Mouse (Mus musculus) CH12.LX (cell line): ENCODE measurements around the gene Mettl24. TPM values are rescaled to one million over a fixed set of nuclear protein-coding genes. Genes with fewer than 3 reads are reported as not detected.

Experiments
- DNase-seq: peaks from one replicate; pipeline ENCODE4 v3.0.0-alpha.2; 2013; ENCODE audit errors: extremely low read depth
- H3K27ac ChIP-seq: 2 replicates; pipeline ENCODE4 v1.5.1; 2012; ENCODE audit warnings: low read depth, mild to moderate bottlenecking, control low read depth, moderate library complexity; ENCODE audit not compliant: insufficient read depth
- H3K27me3 ChIP-seq: replicated peaks from 2 replicates; pipeline ENCODE3; 2012; ENCODE audit warnings: inconsistent platforms
- H3K36me3 ChIP-seq, 2 experiments: replicated peaks in 1 of 2; 2 replicates each; pipeline versions ENCODE3 to v1.6.1; 2012; ENCODE audit warnings: inconsistent platforms in 1 of 2, low read length in 1 of 2, mild to moderate bottlenecking in 1 of 2, mixed read lengths in 1 of 2, moderate library complexity in 1 of 2; ENCODE audit not compliant: control insufficient read depth in 1 of 2, insufficient read depth in 1 of 2
- H3K4me1 ChIP-seq, 2 experiments: 2 replicates each; pipeline ENCODE4 v1.6.1; 2012; ENCODE audit warnings: inconsistent platforms in 1 of 2, moderate library complexity in 1 of 2; ENCODE audit not compliant: insufficient read depth in 2 of 2, control insufficient read depth in 1 of 2
- H3K4me2 ChIP-seq: 2 replicates; pipeline ENCODE4 v1.6.1; 2012; ENCODE audit warnings: low read depth, mild to moderate bottlenecking, control low read depth; ENCODE audit not compliant: poor library complexity, insufficient read depth, severe bottlenecking
- H3K4me3 ChIP-seq, 3 experiments: fragments of 150-350 bp in 1 of 3; sonication (generic) in 1 of 3; replicated peaks in 1 of 3; 2 replicates each; pipeline versions ENCODE3 to v1.5.1; 2011 to 2012; ENCODE audit warnings: low read depth in 2 of 3, low read length in 2 of 3, mild to moderate bottlenecking in 2 of 3, moderate library complexity in 2 of 3, control low read depth in 1 of 3, improper control_type of control experiment in 1 of 3, inconsistent platforms in 1 of 3, mixed read lengths in 1 of 3; ENCODE audit not compliant: poor library complexity in 1 of 3
- H3K79me2 ChIP-seq: replicated peaks from 2 replicates; pipeline ENCODE4 v1.6.1; 2012; ENCODE audit warnings: mild to moderate bottlenecking, moderate library complexity; ENCODE audit not compliant: control insufficient read depth, poor library complexity, insufficient read depth, severe bottlenecking; ENCODE audit errors: extremely low read depth
- H3K9ac ChIP-seq: 2 replicates; pipeline ENCODE4 v1.6.1; 2012; ENCODE audit warnings: low read depth, mild to moderate bottlenecking, control low read depth, moderate library complexity; ENCODE audit not compliant: insufficient read depth
- H3K9me3 ChIP-seq: replicated peaks from 2 replicates; pipeline ENCODE3; 2012; ENCODE audit warnings: low read length, inconsistent platforms, mixed read lengths
- CHD1 ChIP-seq: IDR thresholded peaks from 2 replicates; pipeline ENCODE4 v1.6.1; 2012; ENCODE audit warnings: low read depth, low read length, improper control_type of control experiment, inconsistent platforms
- CHD2 ChIP-seq: IDR thresholded peaks from 2 replicates; pipeline ENCODE4 v1.6.1; 2011; ENCODE audit warnings: low read length, improper control_type of control experiment
- CTCF ChIP-seq, 2 experiments: IDR thresholded peaks in 1 of 2; conservative IDR thresholded peaks in 1 of 2; 2 replicates each; pipeline ENCODE4 v1.5.1; 2011 to 2012; ENCODE audit warnings: low read depth in 2 of 2, low read length in 2 of 2, improper control_type of control experiment in 1 of 2, inconsistent platforms in 1 of 2, mild to moderate bottlenecking in 1 of 2, moderate library complexity in 1 of 2
- EP300 ChIP-seq: IDR thresholded peaks from 2 replicates; pipeline ENCODE4 v1.6.1; 2011; ENCODE audit warnings: low read length, improper control_type of control experiment
- ETS1 ChIP-seq: conservative IDR thresholded peaks from 2 replicates; pipeline ENCODE4 v1.6.1; 2012; ENCODE audit warnings: low read depth, mild to moderate bottlenecking, inconsistent platforms, low read length, improper control_type of control experiment, moderate library complexity
- GABPA ChIP-seq: IDR thresholded peaks from 2 replicates; pipeline ENCODE4 v1.6.1; 2012; ENCODE audit warnings: low read depth, low read length, improper control_type of control experiment, inconsistent platforms; ENCODE audit not compliant: insufficient replicate concordance
- HCFC1 ChIP-seq: IDR thresholded peaks from 2 replicates; pipeline ENCODE4 v1.6.1; 2012; ENCODE audit warnings: low read depth, mild to moderate bottlenecking, inconsistent platforms, low read length, improper control_type of control experiment
- JUN ChIP-seq: IDR thresholded peaks from 2 replicates; pipeline ENCODE4 v1.6.1; 2011; ENCODE audit warnings: low read depth, mild to moderate bottlenecking, low read length, improper control_type of control experiment, moderate library complexity; ENCODE audit not compliant: insufficient read depth
- MAX ChIP-seq: IDR thresholded peaks from 2 replicates; pipeline ENCODE4 v1.6.1; 2011; ENCODE audit warnings: low read length, improper control_type of control experiment
- MAZ ChIP-seq: IDR thresholded peaks from 2 replicates; pipeline ENCODE4 v1.6.1; 2012; ENCODE audit warnings: low read depth, mild to moderate bottlenecking, inconsistent platforms, low read length, improper control_type of control experiment, moderate library complexity
- MXI1 ChIP-seq: IDR thresholded peaks from 2 replicates; pipeline ENCODE4 v1.6.1; 2011; ENCODE audit warnings: mild to moderate bottlenecking, low read depth, low read length, improper control_type of control experiment
- MYC ChIP-seq: IDR thresholded peaks from 2 replicates; pipeline ENCODE4 v1.6.1; 2011; ENCODE audit warnings: low read depth, mild to moderate bottlenecking, improper control_type of control experiment, low read length
- NRF1 ChIP-seq: IDR thresholded peaks from 2 replicates; pipeline ENCODE4 v1.6.1; 2014; ENCODE audit warnings: low read depth, mild to moderate bottlenecking, inconsistent platforms, low read length, improper control_type of control experiment, moderate library complexity
- POLR2AphosphoS2 ChIP-seq: IDR thresholded peaks from 2 replicates; pipeline ENCODE4 v1.6.1; 2011; ENCODE audit warnings: low read depth, low read length, improper control_type of control experiment
- RAD21 ChIP-seq: IDR thresholded peaks from 2 replicates; pipeline ENCODE4 v1.6.1; 2011; ENCODE audit warnings: low read depth, mild to moderate bottlenecking, low read length, improper control_type of control experiment, moderate library complexity
- SIN3A ChIP-seq: IDR thresholded peaks from 2 replicates; pipeline ENCODE4 v1.6.1; 2012; ENCODE audit warnings: low read length, improper control_type of control experiment, inconsistent platforms
- SMC3 ChIP-seq: IDR thresholded peaks from 2 replicates; pipeline ENCODE4 v1.6.1; 2011; ENCODE audit warnings: low read depth, low read length, improper control_type of control experiment
- TCF12 ChIP-seq: IDR thresholded peaks from 2 replicates; pipeline ENCODE4 v1.6.1; 2014; ENCODE audit warnings: low read depth, mild to moderate bottlenecking, inconsistent platforms, low read length, improper control_type of control experiment
- USF2 ChIP-seq: conservative IDR thresholded peaks from 2 replicates; pipeline ENCODE4 v1.6.1; 2011; ENCODE audit warnings: low read depth, low read length, improper control_type of control experiment
- ZKSCAN1 ChIP-seq: IDR thresholded peaks from 2 replicates; pipeline ENCODE4 v1.6.1; 2012; ENCODE audit warnings: low read depth, inconsistent platforms, low read length, improper control_type of control experiment, borderline replicate concordance
- ZMIZ1 ChIP-seq: IDR thresholded peaks from 2 replicates; pipeline ENCODE4 v1.6.1; 2012; ENCODE audit warnings: low read depth, mild to moderate bottlenecking, inconsistent platforms, low read length, improper control_type of control experiment
- ZNF384 ChIP-seq: IDR thresholded peaks from 2 replicates; pipeline ENCODE4 v1.6.1; 2012; ENCODE audit warnings: low read depth, low read length, improper control_type of control experiment, inconsistent platforms
- dilution Hi-C: fragments of 300-500 bp; cut with MboI; formaldehyde crosslinking; loops from 2 replicates; pipeline ENCODE4 v1.14.3; 2020; ENCODE audit warnings: low sequenced_read_pairs; ENCODE audit not compliant: extremely low pct_unique_long_range_greater_than_20kb, extremely low pct_ligation_motif_present
- in situ Hi-C: fragments of 300-500 bp; cut with MboI; formaldehyde crosslinking; loops from 3 replicates; pipeline ENCODE4 v1.14.3; 2019; ENCODE audit warnings: low sequenced_read_pairs, low pct_ligation_motif_present, low pct_unique_long_range_greater_than_20kb, mixed read lengths
- polyA plus RNA-seq: library from polyadenylated mRNA; unstranded; fragments of >175 nt; gene quantifications from 2 replicates; pipeline ENCODE4 v1.2.1, GENCODE M21; 2012; ENCODE audit warnings: low read depth; ENCODE audit not compliant: insufficient read length
- total RNA-seq, 2 experiments: library from RNA; depleted of rRNA; stranded (reverse); fragments of 300-350 nt in 1 of 2; fragments of >200 nt in 1 of 2; gene quantifications; 2 replicates each; pipeline ENCODE4 v1.2.3; 2012 to 2014

Mettl24 gene
- total and polyA plus RNA-seq, 3 experiments, result not detected

DNA sequence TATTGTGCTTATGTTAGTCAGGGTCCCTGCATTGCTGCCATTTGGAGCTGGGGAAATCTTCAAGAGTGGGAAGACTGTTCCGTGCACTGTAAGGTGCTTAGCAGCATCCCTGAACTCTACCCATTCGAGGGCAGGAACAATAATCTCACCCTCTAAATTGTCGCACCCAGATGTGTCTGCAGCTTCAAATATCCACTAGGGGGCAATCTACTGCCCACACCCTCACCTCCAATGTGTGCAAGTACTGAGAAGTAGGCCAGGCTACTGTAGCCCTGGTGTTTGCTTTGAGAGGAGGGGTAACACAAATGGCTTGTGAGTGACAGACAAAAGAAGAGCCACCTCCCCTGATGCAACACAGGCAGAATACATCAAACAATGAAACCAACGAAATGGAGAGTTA, 130.5 kb downstream of the Mettl24 start:
- in situ Hi-C loops, result no loop called here
- TF ChIP-seq MAZ, result no peak
- TF ChIP-seq JUN, result no peak
- TF ChIP-seq CTCF (conservative IDR thresholded peaks at IDR 0.05 in 1 of 2, IDR thresholded peaks at IDR 0.05 in 1 of 2; ENCODE audit: low read depth in 2 of 2, low read length in 2 of 2), result peak; percentile 57 to 61
- TF ChIP-seq RAD21, result peak; percentile 35
- no peak for TF ChIP-seq HCFC1
- peak; percentile 52 for TF ChIP-seq SMC3
- no peak for TF ChIP-seq ZNF384
- TF ChIP-seq NRF1, result no peak
- no peak for TF ChIP-seq EP300
- TF ChIP-seq CHD1, result no peak
- DNase-seq, result peak; percentile 21
- H3K4me2 ChIP-seq, result no peak overlapping the region
- H3K9me3 ChIP-seq, result no peaks in the 10 kb centered on the region
- H3K27me3 ChIP-seq, result no peaks in the 10 kb centered on the region
- no peaks in the 10 kb centered on the region for H3K79me2 ChIP-seq
- H3K9ac ChIP-seq, result no peak overlapping the region
- dilution Hi-C loops, result no loop called here
- no peak overlapping the region for H3K4me3 ChIP-seq
- H3K4me1 ChIP-seq, result no peaks in the 10 kb centered on the region
- no peak overlapping the region for H3K27ac ChIP-seq
- H3K36me3 ChIP-seq, result no peaks in the 10 kb centered on the region

- Histone ChIP-seq H3K36me3 (no peaks in the 10 kb centered on the region), H3K27me3 (no peaks in the 10 kb centered on the region), H3K9ac (no peak overlapping the region), H3K4me1 (no peaks in the 10 kb centered on the region), H3K79me2 (no peaks in the 10 kb centered on the region), H3K4me2 (no peak overlapping the region), H3K9me3 (no peaks in the 10 kb centered on the region), H3K4me3 (no peak overlapping the region), H3K27ac (no peak overlapping the region)
- TF ChIP-seq MAX, result no peak
- TF ChIP-seq MAZ, result no peak
- no peak for TF ChIP-seq ZMIZ1
- TF ChIP-seq SIN3A, result no peak
- TF ChIP-seq GABPA, result no peak
- TF ChIP-seq ETS1, result no peak
- TF ChIP-seq TCF12, result no peak
- TF ChIP-seq MYC, result no peak
- TF ChIP-seq CHD1, result no peak
- no peak for TF ChIP-seq USF2
- no peak for TF ChIP-seq POLR2AphosphoS2
- TF ChIP-seq CHD2, result no peak
- TF ChIP-seq ZKSCAN1, result no peak
- TF ChIP-seq SMC3, result no peak
- TF ChIP-seq MXI1, result no peak
- dilution Hi-C loops (no loop called here), in situ Hi-C loops (no loop called here)
- no peak for DNase-seq
Observed at GRCm38 (mm10) chr10:40816471-40816870, 133.4 kb downstream of the Mettl24 start.
